Mouse (Mus musculus) kidney, embryonic 15.5 days (tissue): ENCODE measurements around the gene Dennd4a. TPM values are rescaled to one million over a fixed set of nuclear protein-coding genes. Genes with fewer than 3 reads are reported as not detected.

ENCODE experiments used
- ATAC-seq: fragments of 200-750 bp; cut with Nextera tagmentation; replicated peaks from 2 replicates; pipeline ENCODE4 v1.8.0; 2017; ENCODE audit warnings: moderate TSS enrichment; ENCODE audit not compliant: low FRiP score
- H3K27ac ChIP-seq: fragments of 300-500 bp; sonication (generic); 2 replicates; pipeline ENCODE4 v1.5.1; 2015; ENCODE audit warnings: mild to moderate bottlenecking, inconsistent platforms
- H3K27me3 ChIP-seq: fragments of 300-500 bp; sonication (generic); 2 replicates; pipeline ENCODE4 v1.6.1; 2015; ENCODE audit warnings: inconsistent platforms
- H3K36me3 ChIP-seq: fragments of 300-500 bp; sonication (generic); 2 replicates; pipeline ENCODE4 v1.6.1; 2015; ENCODE audit warnings: inconsistent platforms
- H3K4me1 ChIP-seq: fragments of 300-500 bp; sonication (generic); 2 replicates; pipeline ENCODE4 v1.6.1; 2015; ENCODE audit warnings: inconsistent platforms
- H3K4me2 ChIP-seq: fragments of 300-500 bp; sonication (generic); 2 replicates; pipeline ENCODE4 v1.6.1; 2015; ENCODE audit warnings: moderate library complexity, mild to moderate bottlenecking, inconsistent platforms
- H3K4me3 ChIP-seq: fragments of 300-500 bp; sonication (generic); replicated peaks from 2 replicates; pipeline ENCODE4 v1.5.1; 2015; ENCODE audit warnings: mild to moderate bottlenecking, inconsistent platforms
- H3K9ac ChIP-seq: fragments of 300-500 bp; sonication (generic); 2 replicates; pipeline ENCODE4 v1.6.1; 2015; ENCODE audit warnings: mild to moderate bottlenecking, inconsistent platforms
- H3K9me3 ChIP-seq: fragments of 300-500 bp; sonication (generic); replicated peaks from 2 replicates; pipeline ENCODE4 v1.6.1; 2016; ENCODE audit warnings: inconsistent platforms
- WGBS: fragments of 180-500 bp; shearing (Covaris S2); methylation state at CpG from one replicate; pipeline ENCODE4 v1.1.7; 2015; ENCODE audit warnings: mixed read lengths; 5-methylcytosine and 5-hydroxymethylcytosine counted together
- polyA plus RNA-seq: library from polyadenylated mRNA; unstranded; fragments of >200 nt; fragmentation: Nextera tagmentation; extraction: Ambion mirVana; gene quantifications from 2 replicates; pipeline ENCODE4 v1.2.1, GENCODE M21; 2015

The Dennd4a gene
- polyA plus RNA-seq, 1 experiment from 2014 or later = 7.6 TPM

DNA sequence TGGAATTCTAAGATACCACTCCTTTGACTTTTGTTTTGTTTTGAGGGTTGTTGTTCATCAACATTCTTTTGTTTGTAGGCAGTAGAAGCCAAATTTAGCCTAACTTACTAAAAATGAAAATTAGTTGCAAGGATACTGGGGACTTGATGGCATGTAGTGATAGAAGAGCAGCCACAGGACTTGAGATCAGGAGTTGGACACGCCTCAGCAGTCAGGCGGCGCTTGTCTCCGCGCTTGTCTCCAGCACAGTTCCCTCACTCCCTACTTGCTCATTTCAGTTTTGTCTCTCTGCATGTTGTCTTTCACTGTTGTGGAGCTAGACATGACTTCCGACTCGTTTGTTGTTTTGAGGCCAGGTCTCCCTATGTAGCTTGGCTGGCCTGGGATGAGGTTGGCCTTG, 11.1 kb downstream of the Dennd4a start:
- H3K4me3 ChIP-seq = no peak overlapping the region
- no peak overlapping the region for H3K9ac ChIP-seq
- no peaks in the 10 kb centered on the region for H3K4me1 ChIP-seq
- no peak for ATAC-seq
- H3K36me3 ChIP-seq = no peaks in the 10 kb centered on the region
- no peak overlapping the region for H3K27ac ChIP-seq
- H3K9me3 ChIP-seq = no peaks in the 10 kb centered on the region
- 84% methylated on average over 7 of the region's 7 CpGs for WGBS
- no peak overlapping the region for H3K4me2 ChIP-seq
- no peaks in the 10 kb centered on the region for H3K27me3 ChIP-seq

DNA sequence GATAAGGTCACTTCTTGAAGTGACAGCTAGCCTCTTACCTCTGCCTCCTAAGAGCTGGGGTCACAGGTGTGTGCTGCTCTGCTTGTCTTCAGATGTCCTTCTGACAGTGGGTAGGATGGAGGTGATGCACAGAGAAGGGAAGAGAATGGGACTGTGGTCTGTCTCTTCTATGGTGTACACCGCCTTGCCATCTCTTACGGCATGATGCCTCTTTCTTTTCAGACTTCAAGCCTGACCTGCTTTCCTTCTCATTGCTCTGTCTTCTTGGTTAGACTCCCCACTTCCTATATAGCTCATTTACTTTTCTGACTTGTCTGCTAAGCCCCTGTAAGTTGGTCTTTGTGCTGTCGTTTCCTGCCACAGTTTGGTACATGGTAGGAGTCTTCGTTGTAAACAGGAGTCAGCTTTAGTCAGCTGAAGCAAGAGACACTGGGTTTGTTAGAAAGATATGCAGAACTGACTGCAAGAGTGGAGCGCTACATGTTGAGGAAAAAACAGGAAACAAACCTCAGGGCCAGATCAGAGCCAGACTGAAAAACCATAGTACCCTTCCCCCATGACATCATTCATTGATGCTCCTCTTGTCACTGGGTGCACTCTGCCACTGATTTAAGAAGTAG, 13.4 kb downstream of the Dennd4a start:
- no peaks in the 10 kb centered on the region for H3K27me3 ChIP-seq
- no peak overlapping the region for H3K27ac ChIP-seq
- no peaks in the 10 kb centered on the region for H3K4me1 ChIP-seq
- 77% methylated on average over 5 of the region's 5 CpGs for WGBS
- H3K36me3 ChIP-seq = no peaks in the 10 kb centered on the region
- no peak for ATAC-seq
- H3K9ac ChIP-seq = no peak overlapping the region
- no peak overlapping the region for H3K4me2 ChIP-seq
- no peak overlapping the region for H3K4me3 ChIP-seq
- no peaks in the 10 kb centered on the region for H3K9me3 ChIP-seq

DNA sequence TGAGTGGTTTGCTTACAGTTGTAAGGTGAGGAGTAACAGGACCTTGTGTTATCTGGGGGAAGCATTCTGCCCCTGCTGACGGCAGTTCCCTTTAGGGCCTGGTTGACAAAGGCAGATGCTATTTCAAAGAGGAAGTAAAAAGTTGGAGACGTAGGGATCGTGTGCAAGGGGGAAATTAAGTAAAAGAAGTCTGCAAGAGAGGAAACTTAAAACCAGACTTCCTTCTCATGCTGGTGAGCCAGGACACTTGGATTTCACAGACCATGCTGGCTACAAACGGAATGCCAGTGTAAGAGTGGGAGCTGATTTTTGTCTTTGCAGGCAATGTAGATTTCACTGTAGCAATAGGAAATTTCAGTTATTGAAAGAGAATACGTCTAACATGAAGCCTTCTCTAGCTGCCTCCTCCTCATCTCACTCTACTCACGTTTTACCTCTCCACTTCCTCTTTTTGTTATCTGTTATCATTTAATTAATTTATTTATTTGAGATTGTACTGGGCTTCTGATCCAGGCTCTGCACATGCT, 19.0 kb downstream of the Dennd4a start:
- Histone ChIP-seq H3K27me3 (no peaks in the 10 kb centered on the region), H3K9me3 (no peaks in the 10 kb centered on the region), H3K4me2 (no peak overlapping the region), H3K4me3 (no peak overlapping the region), H3K4me1 (no peaks in the 10 kb centered on the region), H3K27ac (no peak overlapping the region), H3K36me3 (no peaks in the 10 kb centered on the region), H3K9ac (no peak overlapping the region)
- no peak for ATAC-seq
- WGBS = 31% methylated on average over 6 of the region's 6 CpGs

DNA sequence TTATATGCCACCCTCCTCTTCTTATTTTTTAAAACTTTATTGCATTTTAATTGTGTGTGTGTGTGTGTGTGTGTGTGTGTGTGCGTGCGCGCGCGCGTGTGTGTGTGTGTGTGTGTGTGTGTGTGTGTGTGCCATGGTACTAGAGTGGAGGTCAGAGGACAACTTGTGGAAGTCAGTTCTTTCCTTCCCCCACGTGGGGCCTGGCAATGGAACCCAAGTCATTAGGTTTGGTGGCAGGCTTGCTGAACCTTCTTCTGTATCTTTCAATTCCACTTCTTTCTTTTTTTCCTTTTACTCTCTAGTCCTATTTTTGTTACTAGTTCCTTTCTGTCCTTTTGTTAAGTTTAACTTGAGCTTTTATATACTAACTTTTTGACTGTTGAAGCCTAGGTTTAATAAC, 19.5 kb downstream of the Dennd4a start:
- no peak for ATAC-seq
- WGBS = 80% methylated on average over 7 of the region's 7 CpGs
- Histone ChIP-seq H3K36me3 (no peaks in the 10 kb centered on the region), H3K27ac (no peak overlapping the region), H3K4me1 (no peaks in the 10 kb centered on the region), H3K4me2 (no peak overlapping the region), H3K9ac (no peak overlapping the region), H3K27me3 (no peaks in the 10 kb centered on the region), H3K9me3 (no peaks in the 10 kb centered on the region), H3K4me3 (no peak overlapping the region)

DNA sequence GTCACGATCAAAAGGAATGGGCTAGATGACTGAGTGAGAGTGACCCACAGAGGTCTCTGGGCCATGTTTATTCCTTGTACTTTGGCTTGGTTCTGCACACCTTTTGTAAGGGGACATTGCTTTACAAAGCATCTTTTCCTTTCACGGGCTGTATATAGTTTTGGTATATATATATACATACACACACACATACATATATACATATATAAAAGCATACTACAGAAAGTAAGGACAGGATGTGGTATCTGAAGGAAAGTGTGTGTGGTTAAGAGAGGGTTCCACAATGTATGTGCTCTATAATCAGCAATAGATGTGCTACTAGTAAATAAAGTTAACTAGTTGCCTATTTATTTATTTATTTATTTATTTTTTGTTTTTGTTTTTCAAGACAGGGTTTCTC, 20.6 kb downstream of the Dennd4a start:
- no peak overlapping the region for H3K4me2 ChIP-seq
- no peaks in the 10 kb centered on the region for H3K9me3 ChIP-seq
- no peaks in the 10 kb centered on the region for H3K36me3 ChIP-seq
- no peaks in the 10 kb centered on the region for H3K4me1 ChIP-seq
- no peak overlapping the region for H3K4me3 ChIP-seq
- no peak for ATAC-seq
- no peaks in the 10 kb centered on the region for H3K27me3 ChIP-seq
- no peak overlapping the region for H3K27ac ChIP-seq
- WGBS = 90% methylated on average over 2 of the region's 2 CpGs
- no peak overlapping the region for H3K9ac ChIP-seq

DNA sequence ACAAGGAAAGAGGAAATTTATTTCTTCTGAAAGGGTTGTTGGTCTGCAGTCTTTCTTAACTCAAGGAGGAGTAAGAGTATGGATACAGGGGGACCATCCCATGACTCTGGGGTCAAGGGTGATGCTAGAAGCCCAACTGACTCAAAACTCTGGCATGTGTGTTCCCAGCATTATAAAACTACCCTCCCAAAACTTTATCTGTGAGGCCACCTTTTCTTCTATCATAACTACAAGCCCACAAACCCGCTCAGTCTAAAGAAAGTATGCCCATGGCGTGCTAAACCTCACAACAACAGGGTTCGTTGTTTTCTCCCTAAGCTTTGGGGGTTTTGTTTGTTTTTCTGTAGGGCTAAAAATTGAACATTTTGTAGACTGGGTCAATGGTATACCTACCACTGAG, 23.3 kb downstream of the Dennd4a start:
- H3K4me1 ChIP-seq = no peaks in the 10 kb centered on the region
- H3K4me2 ChIP-seq = no peak overlapping the region
- H3K27ac ChIP-seq = no peak overlapping the region
- no peaks in the 10 kb centered on the region for H3K27me3 ChIP-seq
- no peaks in the 10 kb centered on the region for H3K9me3 ChIP-seq
- H3K4me3 ChIP-seq = no peak overlapping the region
- H3K9ac ChIP-seq = no peak overlapping the region
- WGBS = 88% methylated on average over 3 of the region's 3 CpGs
- H3K36me3 ChIP-seq = no peaks in the 10 kb centered on the region
- no peak for ATAC-seq

DNA sequence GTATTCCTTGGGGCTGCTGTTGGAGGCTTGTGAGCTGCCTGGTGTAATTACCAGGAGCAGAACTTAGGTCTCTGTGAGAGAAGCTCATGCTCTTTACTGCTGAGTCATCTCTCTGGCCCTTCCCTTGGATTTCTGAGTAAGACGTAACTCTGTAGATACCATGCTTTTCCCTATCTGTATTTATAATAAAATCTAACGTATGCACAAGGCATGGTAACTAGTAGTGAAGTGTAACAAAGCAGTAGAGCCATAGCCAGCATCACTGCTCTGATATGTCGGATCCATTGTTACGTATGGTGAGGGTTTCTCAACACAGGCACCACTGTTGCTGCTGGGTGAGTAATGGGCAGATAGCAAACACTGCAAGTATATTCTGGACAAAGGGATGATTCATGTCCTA, 34.2 kb downstream of the Dennd4a start:
- H3K27ac ChIP-seq = no peak overlapping the region
- no peak for ATAC-seq
- H3K9me3 ChIP-seq = no peaks in the 10 kb centered on the region
- H3K4me3 ChIP-seq = no peak overlapping the region
- no peaks in the 10 kb centered on the region for H3K27me3 ChIP-seq
- WGBS = 87% methylated on average over 4 of the region's 4 CpGs
- no peak overlapping the region for H3K9ac ChIP-seq
- no peaks in the 10 kb centered on the region for H3K4me1 ChIP-seq
- H3K4me2 ChIP-seq = no peak overlapping the region
- H3K36me3 ChIP-seq = no peaks in the 10 kb centered on the region; the same call in 1 of the 2 replicates

DNA sequence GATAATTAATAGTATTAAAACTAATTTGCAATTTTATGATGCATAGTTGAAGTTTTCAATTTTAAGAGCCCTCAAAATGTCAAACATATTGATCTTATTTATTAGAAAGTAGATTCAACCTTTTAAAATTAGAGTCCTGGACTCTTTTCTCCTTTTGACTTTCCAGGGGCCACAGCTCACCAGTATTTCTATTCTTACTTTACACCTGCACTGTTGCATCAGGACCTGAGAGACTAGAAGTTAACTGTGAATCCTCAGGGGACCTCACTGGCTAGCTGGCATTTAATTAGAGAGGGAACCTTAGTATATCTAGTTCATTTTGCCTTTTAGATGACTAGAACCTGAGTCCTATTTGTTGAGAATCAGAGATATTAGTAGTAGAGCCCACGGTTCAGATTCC, 38.4 kb downstream of the Dennd4a start:
- H3K4me3 ChIP-seq = no peak overlapping the region
- no peaks in the 10 kb centered on the region for H3K9me3 ChIP-seq
- 77% methylated on average over 1 of the region's 1 CpGs for whole genome bisulfite sequencing
- no peak for ATAC-seq
- no peaks in the 10 kb centered on the region for H3K36me3 ChIP-seq
- H3K27me3 ChIP-seq = no peaks in the 10 kb centered on the region
- H3K4me2 ChIP-seq = no peak overlapping the region
- no peak overlapping the region for H3K9ac ChIP-seq
- H3K4me1 ChIP-seq = no peaks in the 10 kb centered on the region
- no peak overlapping the region for H3K27ac ChIP-seq

DNA sequence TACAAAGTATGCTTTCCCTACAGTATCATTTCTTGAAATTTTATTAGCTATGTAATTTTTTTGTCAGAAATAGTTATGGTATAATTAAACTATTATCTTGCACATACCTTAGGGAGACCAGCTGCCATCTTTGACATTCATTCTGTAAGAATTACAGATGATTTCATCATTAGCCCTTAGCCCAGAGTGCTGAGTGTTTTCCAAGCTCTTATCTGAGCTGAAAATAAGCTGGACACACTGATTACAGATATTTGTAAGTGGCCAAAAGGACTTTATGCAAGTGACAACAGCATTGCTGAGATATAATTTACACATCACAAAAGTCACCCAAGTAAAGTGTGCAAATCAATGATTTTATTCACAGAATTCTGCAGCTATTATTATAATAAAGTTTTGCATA, 48.9 kb downstream of the Dennd4a start:
- Histone ChIP-seq H3K4me3 (no peak overlapping the region), H3K4me2 (no peak overlapping the region), H3K27ac (no peak overlapping the region), H3K27me3 (no peaks in the 10 kb centered on the region), H3K36me3 (0 out of 2 replicates have a peak, but pooled peaks cover 6% of the 10 kb centered on the region), H3K9ac (no peak overlapping the region), H3K9me3 (no peaks in the 10 kb centered on the region), H3K4me1 (no peaks in the 10 kb centered on the region)
- no peak for ATAC-seq

DNA sequence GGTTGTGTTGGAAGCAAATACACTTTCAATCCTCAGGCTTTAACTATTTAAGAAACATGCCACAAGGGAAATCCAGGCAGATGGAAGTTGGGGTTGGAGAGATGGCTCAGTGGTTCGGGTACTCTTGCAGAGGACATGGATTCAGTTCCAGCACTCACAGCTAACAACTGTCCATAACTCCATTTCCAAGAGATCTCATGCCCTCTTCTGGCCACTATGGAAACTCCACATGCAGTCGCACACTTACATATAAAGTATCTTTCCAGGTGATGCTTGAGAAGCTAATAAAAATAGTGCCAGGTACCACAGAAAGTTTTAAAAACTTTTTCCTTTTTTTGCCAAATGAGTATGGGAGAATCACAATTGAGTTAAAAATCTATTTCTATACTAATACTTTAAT, 51.5 kb downstream of the Dennd4a start:
- Histone ChIP-seq H3K27ac (no peak overlapping the region), H3K9ac (no peak overlapping the region), H3K4me3 (no peak overlapping the region), H3K4me2 (no peak overlapping the region), H3K9me3 (no peaks in the 10 kb centered on the region), H3K27me3 (no peaks in the 10 kb centered on the region), H3K4me1 (no peaks in the 10 kb centered on the region), H3K36me3 (0 out of 2 replicates have a peak, but pooled peaks cover 6% of the 10 kb centered on the region)
- WGBS = 90% methylated on average over 2 of the region's 2 CpGs
- ATAC-seq = no peak

DNA sequence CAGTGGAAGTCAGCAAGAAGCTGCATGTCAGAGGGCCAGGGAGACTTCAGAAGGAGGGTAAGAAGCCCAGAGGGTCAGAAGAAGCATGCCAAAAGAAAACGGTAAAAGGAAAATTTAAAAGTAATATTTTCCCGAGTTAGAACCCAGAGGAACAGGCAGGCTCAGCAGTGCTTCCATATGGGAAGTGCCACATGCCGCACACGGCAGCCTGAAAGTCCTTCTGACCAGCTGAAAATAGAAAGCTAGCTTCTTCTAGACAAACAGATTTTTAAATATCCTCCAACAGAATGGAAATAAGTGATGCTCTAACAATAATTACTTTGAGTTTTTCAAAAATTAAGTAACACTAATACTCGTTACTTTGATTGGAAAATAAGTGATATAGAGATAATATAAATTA, 74.9 kb downstream of the Dennd4a start:
- Histone ChIP-seq H3K9ac (no peak overlapping the region), H3K9me3 (no peaks in the 10 kb centered on the region), H3K4me2 (no peak overlapping the region), H3K27me3 (no peaks in the 10 kb centered on the region), H3K36me3 (no peaks in the 10 kb centered on the region), H3K27ac (no peak overlapping the region), H3K4me3 (no peak overlapping the region), H3K4me1 (no peaks in the 10 kb centered on the region)
- ATAC-seq = no peak
- WGBS = 83% methylated on average over 5 of the region's 5 CpGs

DNA sequence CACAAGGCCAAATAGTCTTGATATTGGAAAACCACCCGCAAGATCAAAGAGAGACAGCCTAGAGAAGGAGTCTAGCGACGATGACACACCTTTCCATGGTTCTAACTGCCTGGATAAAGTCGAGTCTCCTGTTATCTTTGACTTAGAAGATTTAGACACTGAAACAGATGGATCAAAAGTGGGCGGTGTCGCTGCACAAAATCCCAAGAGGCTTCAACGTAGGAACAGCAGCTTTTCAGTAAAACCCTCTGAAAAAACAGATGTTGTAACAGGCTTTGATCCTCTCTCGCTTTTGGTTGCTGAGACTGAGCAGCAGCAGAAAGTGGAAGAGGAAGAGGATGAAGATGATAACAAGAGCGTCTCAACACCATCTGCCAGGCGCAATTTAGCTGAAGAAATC, 85.5 kb downstream of the Dennd4a start:
- 84% methylated on average over 10 of the region's 10 CpGs for WGBS
- no peak overlapping the region for H3K4me3 ChIP-seq
- ATAC-seq = no peak
- H3K9ac ChIP-seq = no peak overlapping the region
- no peaks in the 10 kb centered on the region for H3K27me3 ChIP-seq
- no peak overlapping the region for H3K27ac ChIP-seq
- H3K4me1 ChIP-seq = no peaks in the 10 kb centered on the region
- H3K9me3 ChIP-seq = no peaks in the 10 kb centered on the region
- H3K4me2 ChIP-seq = no peak overlapping the region
- H3K36me3 ChIP-seq = peaks cover 14% of the 10 kb centered on the region

DNA sequence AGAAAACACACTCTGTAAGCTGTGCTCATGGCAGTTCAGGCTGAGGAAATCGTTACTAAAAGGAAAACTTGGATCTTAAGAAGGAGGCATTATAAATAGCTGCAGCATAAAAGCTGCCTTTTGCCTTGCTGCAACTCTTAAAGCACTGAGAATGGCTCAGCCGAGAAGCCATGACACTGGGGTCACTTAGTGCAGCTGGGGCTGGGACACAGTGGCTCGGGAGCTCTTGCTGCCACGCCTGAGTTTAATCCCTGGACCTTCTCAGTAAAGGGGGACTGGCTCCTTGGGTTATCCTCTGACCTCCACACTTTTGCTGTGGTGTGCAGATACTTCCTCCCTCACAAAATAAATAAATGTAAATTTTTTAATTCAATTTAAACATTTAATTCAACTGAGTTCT, 91.7 kb downstream of the Dennd4a start:
- Histone ChIP-seq H3K4me1 (no peaks in the 10 kb centered on the region), H3K9ac (no peak overlapping the region), H3K4me3 (no peak overlapping the region), H3K9me3 (no peaks in the 10 kb centered on the region), H3K36me3 (no peaks in the 10 kb centered on the region), H3K27me3 (no peaks in the 10 kb centered on the region), H3K27ac (no peak overlapping the region), H3K4me2 (no peak overlapping the region)
- ATAC-seq = no peak
- 40% methylated on average over 4 of the region's 4 CpGs for WGBS
